Mouse (Mus musculus): ENCODE data around the gene Ptprd. TPM values are rescaled to one million over a fixed set of nuclear protein-coding genes. Genes with fewer than 3 reads are reported as not detected.
"Not testable (repeated sequence)": the region's sequence is repeated elsewhere in the genome, so short reads cannot be mapped to it uniquely, and the experiment has no call there.

The Ptprd gene
- total RNA-seq, 2 experiments from 2014 or later = 159 to 195 TPM

DNA sequence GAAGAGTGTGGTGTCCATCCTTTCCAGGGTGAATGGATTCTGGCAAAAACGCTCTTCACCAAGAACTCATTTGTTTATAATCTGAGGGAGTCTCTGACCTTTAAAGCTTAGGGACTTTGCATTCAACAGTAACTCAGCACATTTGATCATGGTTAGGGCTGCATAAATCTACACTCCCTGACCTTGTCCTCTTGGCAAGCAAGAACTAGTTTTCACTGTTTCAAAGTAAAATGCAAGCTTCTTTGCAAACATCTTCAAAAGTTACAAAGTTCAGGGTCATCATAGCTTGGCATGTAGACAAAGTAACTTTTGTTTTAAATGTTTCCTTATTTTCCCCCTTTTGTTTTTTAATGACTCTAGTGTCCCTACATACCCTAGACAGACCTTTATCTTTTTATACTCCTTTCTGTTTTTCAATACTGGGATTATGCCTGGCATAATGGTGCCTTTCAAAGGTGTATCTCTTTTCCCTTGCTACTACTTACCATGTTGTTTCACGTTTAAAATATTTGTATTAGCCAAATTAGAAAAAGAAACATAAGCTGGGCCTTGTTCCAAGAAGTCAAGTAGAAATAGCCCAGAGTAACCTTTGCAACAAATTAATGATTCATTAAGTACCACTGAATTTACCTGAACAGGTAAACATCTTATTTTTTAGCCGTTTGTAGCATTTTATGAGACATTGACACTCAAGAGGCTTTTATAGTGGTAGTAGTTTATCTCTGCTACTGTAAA, 1743.2 kb downstream of the Ptprd start:
- no peak for DNase-seq (ENCODE audit: extremely low spot score in 1 of 2, low spot score in 1 of 2)

DNA sequence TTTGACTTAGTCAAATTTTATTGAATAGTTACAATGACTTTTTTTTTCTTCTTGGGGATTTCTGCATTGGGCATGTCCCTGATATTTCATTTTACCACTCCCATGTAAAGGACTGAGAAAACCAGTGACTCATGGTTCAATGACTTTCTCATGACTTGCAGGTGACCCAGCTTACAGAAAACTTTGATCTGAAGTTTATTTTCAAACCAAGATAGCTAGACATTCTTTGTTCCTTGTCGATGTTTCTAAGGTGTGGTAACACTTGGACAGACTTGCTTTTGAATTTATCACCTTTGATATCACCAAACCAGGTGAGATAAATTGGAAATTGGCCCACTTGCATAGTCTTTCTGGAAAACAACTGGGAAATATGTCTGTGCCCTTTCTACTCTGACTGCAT, 1747.1 kb downstream of the Ptprd start:
- no peak for DNase-seq (ENCODE audit: extremely low spot score in 1 of 2, low spot score in 1 of 2)

DNA sequence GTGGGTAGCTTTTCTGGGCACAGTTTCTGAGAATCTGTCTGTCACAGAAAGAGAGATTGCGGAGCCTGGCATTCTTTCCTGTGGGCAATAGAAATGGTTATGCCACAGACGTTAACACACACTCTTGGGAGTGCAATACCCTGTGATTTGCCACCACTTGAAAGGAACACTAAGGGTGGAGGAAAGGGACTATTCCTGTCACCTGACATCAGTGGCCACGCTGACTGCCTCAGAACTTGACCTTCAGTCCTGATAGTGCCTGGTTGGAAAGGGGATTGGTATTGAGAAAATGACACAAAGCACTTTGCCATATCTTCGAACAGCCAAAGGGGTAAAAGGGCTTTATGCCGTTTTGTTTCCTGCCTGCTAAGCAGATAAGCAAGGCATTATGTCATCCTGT, 1750.4 kb downstream of the Ptprd start:
- DNase-seq (ENCODE audit: extremely low spot score in 1 of 2, low spot score in 1 of 2) = no peak

DNA sequence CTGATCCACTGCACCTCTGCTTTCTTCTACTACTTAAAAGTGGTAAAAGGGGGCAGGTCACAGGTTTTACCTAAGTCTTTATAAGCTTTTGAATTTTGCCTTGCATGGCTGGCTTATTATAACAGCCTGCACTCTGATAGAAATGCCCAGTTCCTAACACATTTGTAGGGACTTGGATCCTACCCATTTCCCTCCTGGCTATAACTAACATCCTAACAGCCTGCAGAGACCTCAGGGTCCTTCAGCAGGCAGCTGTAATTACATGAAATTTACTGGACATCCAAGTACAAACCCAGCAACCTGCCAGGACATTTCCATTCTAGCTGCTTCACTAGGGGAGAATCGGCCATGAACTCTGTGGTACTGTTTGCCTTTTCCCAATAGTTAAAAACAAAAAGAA, 1751.2 kb downstream of the Ptprd start:
- DNase-seq (ENCODE audit: extremely low spot score in 1 of 2, low spot score in 1 of 2) = no peak

DNA sequence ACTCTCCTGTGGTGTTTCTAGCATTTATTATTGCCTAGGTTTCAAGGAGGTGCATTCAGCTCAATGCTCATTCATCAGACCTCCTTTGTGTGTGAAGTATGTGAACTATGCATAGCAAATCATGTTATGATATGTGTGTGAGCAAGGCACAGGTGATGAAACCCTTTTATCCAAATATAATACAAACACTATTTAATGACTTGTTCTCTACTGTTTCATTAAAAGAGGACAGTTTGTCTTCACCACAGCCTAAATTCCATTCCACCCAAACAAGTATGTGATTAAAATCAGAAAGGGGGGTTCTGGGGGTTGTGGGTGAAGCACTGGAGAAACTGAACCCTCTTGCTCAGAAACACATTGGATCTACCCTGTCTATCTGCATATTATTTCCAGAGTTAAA, 1752.1 kb downstream of the Ptprd start:
- DNase-seq (ENCODE audit: extremely low spot score in 1 of 2, low spot score in 1 of 2) = no peak

DNA sequence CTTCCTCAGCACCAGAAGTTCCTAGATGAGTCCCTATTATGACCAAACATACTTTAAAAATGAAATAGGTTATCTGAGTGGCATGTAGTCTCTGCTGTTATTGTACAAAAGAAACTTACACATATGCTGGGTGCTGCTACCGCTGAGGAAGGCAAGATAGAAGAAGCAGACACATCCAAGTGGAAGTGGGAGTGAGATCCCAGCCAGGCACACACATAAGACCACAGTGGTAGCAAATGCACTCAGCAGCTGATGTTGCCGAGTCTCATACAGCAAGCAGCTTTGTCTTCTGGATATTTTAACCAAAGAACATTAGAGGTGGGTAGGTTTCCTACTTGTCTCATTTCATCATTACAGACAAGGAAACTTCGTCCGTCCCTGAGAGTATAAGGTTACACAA, 1759.5 kb downstream of the Ptprd start:
- DNase-seq (ENCODE audit: extremely low spot score in 1 of 2, low spot score in 1 of 2) = no peak

DNA sequence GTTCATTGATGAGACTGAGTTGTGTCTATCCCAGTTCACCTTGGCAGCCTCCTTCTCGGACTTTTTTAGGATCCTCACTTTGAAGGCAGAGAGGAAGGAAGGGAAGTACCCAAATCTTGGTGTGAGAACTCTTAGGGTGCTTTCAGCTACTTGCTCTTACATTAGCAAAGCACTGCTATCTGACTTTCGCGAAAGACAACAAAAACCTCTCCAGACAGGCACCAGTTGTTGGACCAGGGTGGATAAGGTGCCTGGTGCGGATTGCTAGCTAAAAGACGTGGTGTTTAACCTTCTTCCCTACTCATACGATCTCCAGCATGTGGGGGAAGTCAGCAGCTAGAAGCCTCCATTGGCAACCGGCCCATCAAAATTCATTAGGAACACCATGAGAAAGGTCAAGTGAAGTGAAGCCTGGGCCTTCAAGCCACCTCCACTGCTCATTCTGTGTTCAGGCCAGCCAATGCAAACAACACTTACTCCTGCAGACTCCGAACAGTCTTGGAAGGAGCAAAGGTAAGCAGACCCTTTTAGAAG, 1760.7 kb downstream of the Ptprd start:
- DNase-seq (ENCODE audit: extremely low spot score in 1 of 2, low spot score in 1 of 2) = peak in 1 of 2 experiments; percentile 10

DNA sequence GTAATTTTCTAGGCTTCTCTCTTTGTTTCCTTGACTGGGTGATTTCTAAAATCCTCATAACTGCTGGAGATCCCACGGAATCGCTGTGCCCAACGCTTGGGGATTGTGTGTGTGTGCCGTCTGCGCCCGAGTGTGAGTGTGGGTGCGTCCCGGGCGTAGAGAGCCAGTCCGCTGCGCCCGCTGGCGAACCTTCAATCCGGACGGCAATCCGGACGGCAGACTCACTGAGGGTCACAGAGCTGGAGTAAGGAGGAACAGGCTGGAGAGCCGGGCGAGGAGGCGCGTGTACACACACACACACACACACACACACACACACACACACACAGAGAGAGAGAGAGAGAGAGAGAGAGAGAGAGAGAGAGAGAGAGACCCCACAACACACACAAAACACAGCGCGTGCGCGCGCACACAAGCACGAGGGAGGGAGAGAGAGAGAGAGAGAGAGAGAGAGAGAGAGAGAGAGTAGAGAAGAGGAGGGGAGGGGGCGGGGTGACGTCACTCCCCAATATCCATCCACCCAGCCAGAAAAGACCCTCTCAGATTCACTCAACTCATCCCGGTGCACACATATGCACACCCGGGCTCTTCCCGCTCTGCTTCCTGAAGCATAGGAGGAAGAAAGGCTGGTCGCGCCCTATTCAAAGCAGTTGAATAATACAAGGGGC, 1761.3 kb downstream of the Ptprd start:
- peak; percentile 47 for DNase-seq (ENCODE audit: extremely low spot score in 1 of 2, low spot score in 1 of 2)

DNA sequence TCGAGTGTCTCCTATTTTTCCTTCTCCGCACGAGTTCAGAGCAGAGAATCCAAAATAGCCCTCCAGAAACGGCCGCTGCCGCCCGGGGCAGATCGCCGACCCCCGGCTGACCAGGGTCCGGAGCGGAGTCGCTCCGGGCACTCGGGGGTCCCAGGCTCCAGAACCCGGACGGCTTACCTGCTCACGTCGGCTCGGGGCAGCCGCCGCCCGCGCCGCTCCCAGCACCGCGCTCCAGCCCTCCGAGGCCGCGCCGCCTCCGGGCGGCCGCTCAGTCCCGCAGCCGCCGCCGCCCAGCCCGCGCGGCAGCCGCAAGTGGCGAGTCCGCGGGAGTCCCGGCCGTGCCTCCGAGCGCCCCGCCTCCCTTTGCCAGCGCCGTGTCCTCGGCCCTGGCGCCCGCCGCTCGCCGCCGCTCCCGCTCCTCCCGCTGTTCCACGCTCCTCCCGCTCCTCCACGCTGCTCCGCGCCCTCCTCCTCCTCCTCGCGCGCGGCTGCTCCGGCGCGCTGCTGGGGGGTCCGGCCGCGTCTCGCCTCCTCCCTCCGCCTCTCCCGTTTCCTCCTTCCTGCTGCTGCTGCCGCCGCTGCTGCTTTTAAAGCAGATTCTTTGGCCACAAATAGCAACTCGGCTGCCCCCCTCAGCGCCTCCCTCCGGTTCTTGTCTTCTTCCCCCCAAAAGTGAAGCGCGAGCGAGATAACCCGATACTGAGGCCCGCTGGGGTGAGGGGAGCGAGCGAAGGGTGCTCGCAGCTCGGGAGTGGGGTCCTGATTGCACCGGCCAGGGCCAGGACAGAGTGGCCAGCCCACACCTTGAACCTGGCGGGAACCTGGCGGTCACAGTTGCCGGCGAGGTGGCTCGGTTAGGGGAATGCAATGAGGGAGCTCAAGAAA, 1762.1 kb downstream of the Ptprd start:
- DNase-seq (ENCODE audit: extremely low spot score in 1 of 2, low spot score in 1 of 2) = peak; percentile 47 to 66

DNA sequence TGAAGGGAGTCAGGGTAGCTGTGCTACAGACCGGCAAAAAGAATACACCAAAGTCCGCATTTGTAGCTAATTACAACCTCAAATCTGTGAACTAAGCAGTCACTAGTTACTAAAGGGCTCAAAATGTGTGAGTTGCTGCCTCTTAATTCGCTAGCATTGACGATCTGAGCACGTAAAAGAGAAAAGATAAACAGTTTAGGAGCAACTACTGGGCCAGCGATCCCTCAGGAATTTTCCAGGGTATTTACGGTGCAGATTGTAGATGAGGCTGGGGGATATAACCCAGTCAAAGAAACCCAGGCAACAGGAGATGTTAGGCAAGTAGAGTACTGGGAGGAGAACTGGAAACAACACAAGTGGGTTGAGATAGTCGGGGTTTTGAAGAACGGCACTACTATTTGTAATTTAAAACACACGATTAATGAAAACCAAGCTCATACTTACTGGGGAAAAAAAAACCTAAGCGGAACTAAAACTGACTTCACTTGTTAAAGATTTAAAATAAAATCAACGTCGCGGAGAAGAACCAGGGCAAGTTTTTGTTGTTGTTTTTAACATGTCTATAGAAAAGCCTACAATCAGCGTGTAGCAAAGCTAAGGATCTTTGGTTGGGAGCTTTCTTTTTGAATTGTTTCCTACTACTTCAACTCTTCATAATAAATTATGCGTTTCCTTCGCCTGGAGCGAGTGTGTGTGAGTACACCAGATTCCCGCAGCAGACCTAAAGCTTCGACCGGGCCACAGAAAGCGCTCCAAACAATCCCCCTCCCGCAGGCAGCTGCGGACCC, 1762.9 kb downstream of the Ptprd start:
- DNase-seq (ENCODE audit: extremely low spot score in 1 of 2, low spot score in 1 of 2) = no peak

DNA sequence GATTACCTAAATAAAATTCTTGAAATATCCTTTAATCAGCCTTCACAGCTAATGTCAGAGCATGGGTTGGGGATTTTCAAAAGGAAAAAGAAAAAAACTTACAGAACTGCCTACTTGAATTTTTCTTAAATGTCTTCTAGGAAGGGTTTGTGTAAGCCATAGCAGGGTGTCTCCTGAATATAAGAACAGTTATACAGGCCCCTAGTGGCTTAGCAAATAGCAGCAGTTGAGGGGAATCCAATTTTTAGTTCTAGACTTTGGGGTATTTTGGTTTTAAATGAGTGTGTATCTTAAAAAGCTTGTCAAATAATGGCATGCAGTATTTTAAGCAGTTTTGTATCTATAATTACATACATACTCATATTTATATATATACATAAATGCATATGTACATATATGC, 1764.4 kb downstream of the Ptprd start:
- DNase-seq (ENCODE audit: extremely low spot score in 1 of 2, low spot score in 1 of 2) = no peak

DNA sequence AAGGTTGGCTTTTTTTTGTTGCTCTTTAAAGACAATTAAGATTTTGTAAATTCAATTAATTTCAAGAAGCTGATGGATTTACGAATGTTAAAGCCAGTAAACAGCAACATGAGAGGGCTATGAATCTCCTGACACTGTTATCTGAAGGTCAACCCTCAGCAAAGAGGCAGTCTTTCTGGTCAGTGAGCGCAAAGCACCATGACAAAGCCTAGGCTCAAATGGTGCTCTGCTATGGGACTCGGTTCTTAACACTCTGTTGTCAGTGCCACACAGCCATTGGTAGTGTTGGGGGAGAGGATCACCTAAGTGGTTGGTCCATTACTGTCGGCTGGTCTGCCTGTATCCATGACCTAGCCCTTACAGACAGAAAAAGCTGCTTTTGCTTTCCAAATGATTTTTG, 1767.0 kb downstream of the Ptprd start:
- no peak for DNase-seq (ENCODE audit: extremely low spot score in 1 of 2, low spot score in 1 of 2)

DNA sequence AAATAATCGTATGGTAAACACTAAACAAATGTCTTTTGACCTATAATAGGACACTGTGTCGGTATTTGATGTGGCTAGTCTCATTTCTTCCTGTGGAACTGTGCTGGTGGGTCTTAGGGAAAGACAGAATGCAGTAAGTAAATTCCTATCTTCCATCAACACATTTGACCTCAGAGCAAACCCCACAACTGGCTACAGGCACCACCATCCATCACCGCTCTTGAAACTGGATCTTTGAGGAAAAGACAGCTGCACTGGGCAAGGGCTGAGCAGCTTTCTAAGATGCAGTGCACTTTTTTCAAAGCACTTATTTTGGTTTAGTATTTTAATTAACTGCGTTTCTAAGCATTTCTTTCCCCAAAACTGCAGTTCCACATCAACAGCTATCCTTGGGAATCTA, 1768.2 kb downstream of the Ptprd start:
- no peak for DNase-seq (ENCODE audit: extremely low spot score in 1 of 2, low spot score in 1 of 2)

DNA sequence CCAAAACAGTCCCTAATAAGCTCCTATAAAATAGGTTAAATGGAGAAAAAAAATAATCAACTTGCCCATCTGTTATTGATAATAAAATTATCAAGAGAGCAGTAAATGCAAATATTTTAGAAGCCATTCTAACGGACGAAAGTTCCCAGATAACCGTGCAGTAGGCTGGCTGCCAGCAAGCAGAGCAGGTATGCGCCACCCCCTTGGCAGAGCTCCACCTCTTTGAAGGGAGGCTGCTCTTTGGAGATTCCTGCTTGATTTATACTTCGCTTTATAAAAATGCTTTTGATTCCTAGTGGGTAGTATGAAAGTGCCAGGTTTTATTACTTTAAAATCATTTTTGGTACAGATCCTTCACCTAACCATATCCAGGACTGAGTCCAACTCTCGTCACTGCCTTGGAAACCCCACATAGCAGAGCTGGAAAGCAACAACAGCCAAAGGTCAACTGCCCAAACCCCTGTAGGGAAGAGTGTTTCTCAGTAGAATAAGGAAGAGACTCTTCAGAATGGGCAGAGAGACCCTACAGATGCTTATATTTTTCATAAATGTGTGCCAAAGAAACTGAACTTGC, 1770.9 kb downstream of the Ptprd start:
- DNase-seq (ENCODE audit: extremely low spot score in 1 of 2, low spot score in 1 of 2) = no peak

DNA sequence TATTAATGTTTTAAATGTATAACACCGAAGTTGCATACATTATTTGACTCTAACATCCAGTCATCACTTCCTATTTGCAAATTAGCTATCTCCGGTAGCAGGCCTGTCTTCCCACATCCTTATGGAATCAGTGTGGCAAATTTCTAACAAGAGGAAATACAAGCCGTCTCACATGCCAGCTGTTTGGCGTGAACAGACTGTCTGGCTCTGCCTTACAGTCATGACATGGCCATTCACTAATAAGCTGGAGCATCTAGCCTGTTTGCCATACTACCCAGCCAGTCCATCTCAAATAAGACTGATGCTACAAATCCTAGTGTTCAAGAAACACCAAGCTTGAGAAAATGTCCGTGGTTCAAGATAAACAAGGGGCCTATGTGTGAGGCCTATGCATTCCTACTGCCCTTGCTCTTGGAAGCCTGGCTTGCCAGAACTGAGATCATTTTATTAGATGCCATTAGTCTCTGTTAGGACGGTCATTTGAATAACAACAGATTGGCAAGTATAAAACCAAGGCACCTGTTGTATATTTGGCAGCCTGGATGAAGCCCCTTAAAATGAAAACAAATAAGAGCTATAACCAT, 1773.2 kb downstream of the Ptprd start:
- no peak for DNase-seq (ENCODE audit: extremely low spot score in 1 of 2, low spot score in 1 of 2)

DNA sequence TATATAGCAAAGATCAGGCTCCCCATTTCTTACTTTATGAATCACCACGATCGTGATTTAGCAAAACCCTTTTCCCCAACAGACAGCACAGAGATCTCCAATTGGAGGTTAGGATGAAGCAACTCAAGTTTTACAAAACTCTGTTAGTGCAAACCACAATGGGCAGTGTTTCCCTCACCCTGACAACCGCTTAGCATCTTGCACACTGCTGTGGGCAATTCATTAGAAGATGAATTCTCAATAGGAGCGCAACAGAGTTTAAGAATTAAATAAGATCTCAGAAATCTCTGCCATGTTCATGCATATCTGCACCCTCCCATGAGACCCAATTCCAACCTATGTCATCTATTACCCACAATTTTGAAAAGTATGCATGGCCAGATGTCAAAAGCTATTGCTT, 1773.7 kb downstream of the Ptprd start:
- DNase-seq (ENCODE audit: extremely low spot score in 1 of 2, low spot score in 1 of 2) = no peak

DNA sequence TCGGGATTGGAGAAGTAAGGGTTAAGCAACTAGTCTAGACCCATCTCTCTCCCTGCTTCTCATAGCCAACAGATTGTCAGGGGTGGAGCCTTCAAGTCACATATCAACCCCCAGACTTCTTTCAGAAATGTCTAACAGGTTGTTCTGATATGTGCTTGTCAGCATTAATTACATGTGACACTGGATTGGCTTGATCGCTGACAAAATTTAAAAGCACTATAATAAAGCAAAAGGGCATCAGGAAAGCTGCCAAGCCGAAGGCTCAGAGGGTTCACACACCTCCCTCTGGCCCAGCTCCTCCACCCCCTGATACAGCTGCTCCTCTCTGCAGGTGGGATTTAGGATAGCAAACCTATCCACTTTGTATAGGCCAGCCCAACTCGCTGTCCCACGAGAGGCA, 1775.8 kb downstream of the Ptprd start:
- DNase-seq (ENCODE audit: extremely low spot score in 1 of 2, low spot score in 1 of 2) = no peak

DNA sequence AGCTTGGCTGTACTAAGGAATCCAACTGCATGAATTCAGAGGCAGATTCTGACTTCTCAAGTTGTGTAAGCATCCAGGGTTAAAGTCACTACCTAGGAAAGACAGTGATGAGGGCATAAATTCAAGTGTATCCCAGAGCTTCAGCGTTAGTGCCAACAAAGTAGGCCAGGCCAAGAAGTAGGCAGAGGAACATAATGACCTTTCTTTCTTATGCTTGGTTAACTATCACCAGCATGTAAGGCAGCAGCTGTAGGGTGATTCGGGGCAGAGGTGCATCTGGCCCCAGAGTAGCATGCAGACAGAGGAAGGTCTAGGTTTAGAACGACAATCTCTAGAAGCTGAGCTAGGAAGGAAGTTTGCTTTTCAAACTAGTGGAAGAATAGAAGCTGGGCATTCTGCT, 1782.0 kb downstream of the Ptprd start:
- DNase-seq (ENCODE audit: extremely low spot score in 1 of 2, low spot score in 1 of 2) = no peak

DNA sequence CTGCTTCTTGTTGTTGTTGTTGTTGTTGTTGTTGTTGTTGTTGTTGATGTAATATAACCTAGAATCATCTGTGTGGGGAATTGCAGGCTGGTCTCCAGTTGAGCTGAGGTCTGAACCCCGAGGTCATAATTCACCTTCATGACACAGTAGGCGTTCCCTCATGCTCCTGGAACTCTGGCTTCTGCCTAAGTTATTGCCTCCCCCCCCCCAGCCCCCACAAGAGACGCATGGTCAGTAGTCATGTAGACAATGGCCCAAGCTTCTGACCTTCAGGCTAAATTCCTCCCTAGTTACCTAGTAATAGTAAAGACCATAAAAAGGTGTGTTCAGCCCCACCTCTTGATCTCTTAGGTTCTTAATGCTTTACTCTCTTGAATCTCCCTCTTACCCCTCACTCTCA, 1784.7 kb downstream of the Ptprd start:
- not testable (repeated sequence) for DNase-seq (ENCODE audit: extremely low spot score in 1 of 2, low spot score in 1 of 2)

DNA sequence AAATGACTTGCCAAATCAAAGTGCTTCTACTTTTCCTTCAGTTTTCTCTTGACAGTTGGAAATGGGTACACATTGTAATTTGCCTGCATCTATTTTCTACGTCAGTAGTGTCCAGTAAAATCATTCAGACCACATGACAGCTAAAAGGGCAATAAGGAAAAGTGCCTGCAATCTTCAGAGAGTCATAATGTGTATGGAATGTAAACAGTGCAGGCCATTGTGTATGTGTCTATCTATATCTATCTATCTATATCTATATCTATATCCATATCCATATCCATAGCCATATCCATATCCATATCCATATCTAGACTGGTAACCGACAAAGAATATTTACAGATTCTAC, 1786.6 kb downstream of the Ptprd start:
- DNase-seq (ENCODE audit: extremely low spot score in 1 of 2, low spot score in 1 of 2) = no peak

Data from layer of hippocampus, postnatal 25 days (tissue).